ENCODE assay signal across 19 mouse cellular contexts in genomic region chr11:71738501-71739045, GRCm38 (mm10). TPM values are rescaled to one million over a fixed set of nuclear protein-coding genes. Genes with fewer than 3 reads are reported as not detected.
"Had no signal": no experiment of that assay in that cellular context is flagged by ENCODE, and none has a peak within 500 bp of the region (broad histone marks: within the 10 kb centered on the region; RNA-seq: fewer than 3 reads in every experiment).

No protein-coding gene starts in this region.

- H3K27me3 ChIP-seq: neural tube, embryonic 12.5 days; neural tube, embryonic 15.5 days had no signal

- H3K4me3 ChIP-seq: kidney, embryonic 15.5 days; left cerebral cortex, adult 2 months; liver, embryonic 13.5 days; neural tube, embryonic 12.5 days; neural tube, embryonic 15.5 days had no signal

- H3K9me3 ChIP-seq: kidney, embryonic 15.5 days; liver, embryonic 13.5 days; neural tube, embryonic 12.5 days; neural tube, embryonic 15.5 days had no signal

- H3K4me2 ChIP-seq: kidney, embryonic 15.5 days; liver, embryonic 13.5 days; neural tube, embryonic 12.5 days; neural tube, embryonic 15.5 days had no signal

- H3K4me1 ChIP-seq: liver, embryonic 13.5 days had no signal

- H3K9ac ChIP-seq: kidney, embryonic 15.5 days; liver, embryonic 13.5 days; neural tube, embryonic 12.5 days; neural tube, embryonic 15.5 days had no signal

- H3K27ac ChIP-seq: kidney, embryonic 15.5 days; left cerebral cortex, adult 2 months; liver, embryonic 13.5 days; neural tube, embryonic 12.5 days; neural tube, embryonic 15.5 days; stomach, postnatal 0 days had no signal

- H3K36me3 ChIP-seq: kidney, embryonic 15.5 days; liver, embryonic 13.5 days; neural tube, embryonic 12.5 days; neural tube, embryonic 15.5 days had no signal

- DNase-seq: kidney, adult 11 months; kidney, adult 8-10 months; kidney, postnatal 10 days; kidney, postnatal 36 days; liver, embryonic 13.5 days; lung, adult 2 months; lung, postnatal 14 days; lung, postnatal 4 days; right cerebral cortex, adult 18-20 months; right cerebral cortex, postnatal 14 days; right cerebral cortex, postnatal 4 days; thymus, adult 2 months had no signal

RNA-seq across cellular contexts. Expression of gene Wscd1, which starts 11.1 kb away (rescaled TPM):
- total RNA-seq: megakaryocyte progenitor cell, adult 5-6 weeks; megakaryocyte-erythroid progenitor cell, adult 5-6 weeks had no signal
